Mouse (Mus musculus) brain, embryonic 14.5 days (tissue): ENCODE data around the gene Rasa3.

Experiments used
- CTCF ChIP-seq: fragments of 200-500 bp; IDR thresholded peaks from 2 replicates; pipeline ENCODE4 v1.5.1; 2012; ENCODE audit warnings: inconsistent platforms, mild to moderate bottlenecking, moderate library complexity, borderline replicate concordance; ENCODE audit not compliant: insufficient read depth, insufficient read length; ENCODE audit errors: extremely low read depth
- POLR2A ChIP-seq: fragments of 200-500 bp; IDR thresholded peaks from 2 replicates; pipeline ENCODE4 v1.6.1; 2012; ENCODE audit warnings: mild to moderate bottlenecking, inconsistent platforms, borderline replicate concordance; ENCODE audit not compliant: poor library complexity, insufficient read depth, insufficient read length, severe bottlenecking; ENCODE audit errors: extremely low read depth

DNA sequence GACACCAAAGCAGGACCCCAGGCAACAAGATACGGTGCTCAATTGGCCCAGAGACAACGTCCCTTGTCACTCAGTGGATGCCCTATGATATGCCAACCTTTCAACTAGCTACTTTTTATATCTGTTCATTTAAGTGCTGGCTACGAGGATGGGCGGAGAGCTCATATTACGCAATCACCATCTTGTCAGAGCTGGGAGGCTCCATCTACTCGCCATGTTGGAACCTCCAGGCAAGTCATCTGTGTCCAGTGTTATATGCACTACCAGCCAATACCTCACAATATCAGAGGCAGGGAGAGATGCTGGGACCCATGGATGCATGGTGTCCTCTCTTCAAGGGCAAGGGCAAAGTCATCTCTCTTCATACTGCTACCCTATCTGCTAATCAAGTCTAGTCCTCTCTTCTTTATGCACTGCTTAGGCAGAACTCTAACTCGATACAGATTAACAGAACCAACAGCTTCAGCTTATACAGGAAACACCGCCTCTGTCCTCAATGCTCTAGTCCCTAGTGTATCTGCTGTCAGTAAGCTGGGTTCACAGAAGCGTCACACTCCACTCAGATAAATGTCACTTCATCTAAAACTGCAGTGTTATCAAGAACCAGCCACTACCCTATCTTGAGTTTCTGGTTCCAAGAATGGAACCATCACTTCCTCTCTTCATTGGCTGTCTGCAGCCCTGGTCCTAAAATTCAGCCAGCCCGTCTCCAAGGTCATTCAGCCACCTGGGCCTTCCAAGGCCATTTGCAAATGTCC is 6.0 kb downstream of the Rasa3 start:
- no peak for TF ChIP-seq POLR2A
- no peak for TF ChIP-seq CTCF
